Mouse (Mus musculus): ENCODE data around the gene Kbtbd2. TPM values are rescaled to one million over a fixed set of nuclear protein-coding genes. Genes with fewer than 3 reads are reported as not detected.

Kbtbd2 gene
- 64.4 to 70.3 TPM (median 65.5 TPM) in 4 replicates for total RNA-seq (2023)

DNA sequence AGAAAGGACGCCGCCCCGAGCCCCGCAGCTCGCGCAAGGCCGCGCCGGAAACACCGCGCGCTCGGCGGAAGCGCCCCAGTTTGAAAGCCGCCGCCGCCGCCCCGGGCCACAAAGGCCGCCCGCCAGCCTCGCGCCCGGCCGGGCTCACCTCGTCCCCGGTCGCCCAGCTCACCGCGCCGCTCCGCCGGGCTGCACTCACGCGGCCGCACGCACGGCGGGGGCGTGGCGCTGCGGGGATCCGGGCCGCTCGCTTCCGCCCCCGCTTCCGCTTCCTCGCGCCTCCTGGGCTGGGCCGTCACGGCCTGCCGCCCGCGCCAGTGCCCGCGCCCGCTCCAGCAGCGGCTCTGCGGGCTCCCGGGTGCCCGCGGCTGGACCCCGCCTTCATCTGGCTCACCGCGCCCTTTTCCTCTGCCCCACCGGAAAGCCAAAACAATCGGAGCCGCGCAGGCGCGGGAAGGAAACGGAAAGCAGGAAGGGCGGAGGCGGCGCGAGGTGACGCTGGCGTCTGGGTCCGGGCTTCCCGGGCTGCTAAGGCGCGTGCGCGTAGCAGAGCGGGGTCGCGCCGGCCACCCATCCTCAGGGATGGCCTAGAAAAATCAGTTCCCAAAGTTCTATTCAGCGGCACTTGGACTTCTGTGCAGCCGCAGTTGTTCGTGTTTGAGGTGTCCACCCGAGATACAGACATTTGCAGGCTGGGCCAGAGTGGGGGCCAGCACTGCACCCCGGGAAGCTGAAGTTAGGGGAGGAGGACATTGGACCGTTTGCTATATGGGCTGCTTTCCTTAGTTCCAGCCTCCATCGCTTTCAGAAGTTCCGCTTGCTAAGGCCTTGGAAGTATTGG lies at the start of gene Kbtbd2:
TSS of gene Kbtbd2 (minus strand) at position 503 of the 841 bp plus-strand sequence.

DNA sequence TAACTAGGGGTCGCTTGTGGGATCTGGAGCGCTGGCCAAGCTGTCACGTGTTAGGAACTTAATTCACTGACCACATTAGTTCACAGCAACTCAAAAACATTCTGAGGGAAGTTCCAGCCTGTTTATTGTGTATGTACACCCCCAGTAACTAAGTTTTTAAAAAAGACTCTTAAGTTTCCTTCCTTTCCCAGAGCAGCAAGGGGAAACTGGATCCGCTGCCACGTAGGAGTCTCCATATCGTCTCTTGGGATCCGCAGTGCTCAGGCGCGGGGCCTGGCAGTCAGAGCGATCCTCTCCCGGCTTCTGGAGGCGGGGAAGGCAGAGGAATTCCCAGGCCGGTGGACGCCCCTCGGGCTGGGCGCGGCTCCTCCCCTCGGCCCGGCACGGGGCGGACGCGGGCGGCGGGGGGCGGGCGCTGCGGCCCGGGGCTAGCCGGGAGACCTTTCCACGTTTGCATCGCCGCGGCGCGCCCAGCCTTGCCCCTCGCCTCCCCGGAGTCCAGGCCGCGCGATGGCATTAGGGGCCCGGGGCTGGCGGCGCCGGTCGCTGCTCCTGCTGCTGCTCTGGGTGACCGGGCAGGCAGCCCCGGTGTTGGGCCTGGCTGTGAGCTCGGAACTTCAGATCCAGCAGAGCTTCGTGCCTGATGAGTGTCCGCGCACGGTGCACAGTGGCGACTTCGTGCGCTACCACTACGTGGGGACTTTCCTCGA lies 34.2 kb upstream of the Kbtbd2 start, which contains the start of gene Fkbp9:
TSS of gene Fkbp9 (plus strand) at position 363 of the 710 bp plus-strand sequence.

Other genes starting within 250 kb of the Kbtbd2 start
- 0.46 to 1.2 TPM (median 0.89 TPM) in 4 replicates for gene Pde1c, start 228.7 kb downstream of the Kbtbd2 start, total RNA-seq (2023)
- gene Lsm5, start 93.1 kb downstream of the Kbtbd2 start, total RNA-seq (2023): 32.7 to 43.4 TPM (median 42.7 TPM) in 4 replicates
- 128 to 144 TPM (median 135 TPM) in 4 replicates for gene Avl9, start 82.9 kb downstream of the Kbtbd2 start, total RNA-seq (2023)
- 0.18 to 0.30 TPM in 2 of 4 replicates, not detected in the others for gene Fkbp9, start 34.2 kb upstream of the Kbtbd2 start, total RNA-seq (2023)
- gene Nt5c3, start 126.1 kb upstream of the Kbtbd2 start, total RNA-seq (2023): 53.1 to 65.3 TPM (median 58.3 TPM) in 4 replicates
- gene Vmn1r4, start 126.2 kb upstream of the Kbtbd2 start, total RNA-seq (2023): 0.36 TPM in 1 of 4 replicates, not detected in the others
- gene Vmn1r5, start 172.5 kb upstream of the Kbtbd2 start, total RNA-seq (2023): not detected in 4 replicates
- not detected in 4 replicates for gene Vmn1r6, start 199.4 kb upstream of the Kbtbd2 start, total RNA-seq (2023)
- gene Vmn1r7, start 227.5 kb upstream of the Kbtbd2 start, total RNA-seq (2023): not detected in 4 replicates
- not detected in 4 replicates for gene Vmn1r8, start 234.5 kb upstream of the Kbtbd2 start, total RNA-seq (2023)